9 mouse cellular contexts compared by ENCODE assay signal in genomic region chr13:106894284-106894683, GRCm38 (mm10). TPM values are rescaled to one million over a fixed set of nuclear protein-coding genes. Genes with fewer than 3 reads are reported as not detected.
DNase-seq lines count a peak whose midpoint lies in the region; ATAC-seq and TF ChIP-seq lines count a peak whose summit lies in the region.
"Had no signal": no experiment of that assay in that cellular context is flagged by ENCODE, and none has a peak within 500 bp of the region (broad histone marks: within the 10 kb centered on the region; RNA-seq: fewer than 3 reads in every experiment).

No protein-coding gene starts in this region.

- H3K9ac ChIP-seq in ES-Bruce4 (ENCODE audit: low read depth, poor library complexity, severe bottlenecking): no peak overlapping the region
- H3K9ac ChIP-seq: forebrain, embryonic 13.5 days had no signal

- intact Hi-C loops in heart, postnatal 25 days (cut with DNase I): no loop called here

- no peaks in the 10 kb centered on the region for H3K9me3 ChIP-seq in ES-Bruce4 (replicated peaks; ENCODE audit: control insufficient read depth, insufficient read depth, low read length, poor library complexity, severe bottlenecking)
- H3K9me3 ChIP-seq: forebrain, embryonic 13.5 days had no signal

- TF ChIP-seq CTCF in kidney, adult 2 months (conservative IDR thresholded peaks at IDR 0.05; ENCODE audit: insufficient read depth, insufficient read length, low read depth, low read length): peak; percentile 45
- peak; percentile 67 for TF ChIP-seq CTCF in ES-Bruce4 (IDR thresholded peaks at IDR 0.05; ENCODE audit: low read depth, low read length)

- no peak overlapping the region for H3K27ac ChIP-seq in kidney, adult 2 months (ENCODE audit: insufficient read depth, low read depth, low read length)
- H3K27ac ChIP-seq in ES-Bruce4 (ENCODE audit: insufficient read depth, low read length): no peak overlapping the region
- H3K27ac ChIP-seq: forebrain, embryonic 13.5 days had no signal

- H3K4me1 ChIP-seq in kidney, adult 2 months (ENCODE audit: control insufficient read depth, insufficient read depth, low read length): no peaks in the 10 kb centered on the region
- no peaks in the 10 kb centered on the region for H3K4me1 ChIP-seq in ES-Bruce4 (ENCODE audit: control insufficient read depth, insufficient read depth, low read length)
- H3K4me1 ChIP-seq: forebrain, embryonic 13.5 days had no signal

- no peak for ATAC-seq in monocyte, adult 5-6 weeks (replicated peaks; ENCODE audit: insufficient number of reproducible peaks, low FRiP score, low TSS enrichment, poor library complexity, severe bottlenecking)
- ATAC-seq: forebrain, embryonic 13.5 days had no signal

- H3K27me3 ChIP-seq in kidney, adult 2 months (replicated peaks; ENCODE audit: control insufficient read depth, insufficient read depth, low read length): no peaks in the 10 kb centered on the region
- H3K27me3 ChIP-seq in ES-Bruce4 (ENCODE audit: control insufficient read depth, insufficient read depth, low read length, poor library complexity, severe bottlenecking): no peaks in the 10 kb centered on the region
- H3K27me3 ChIP-seq: forebrain, embryonic 13.5 days had no signal

- no peak for TF ChIP-seq EP300 in ES-Bruce4 (IDR thresholded peaks at IDR 0.05; ENCODE audit: insufficient read depth, low read depth, low read length)

- H3K36me3 ChIP-seq in kidney, adult 2 months (ENCODE audit: control insufficient read depth, insufficient read depth, low read length): no peaks in the 10 kb centered on the region; the same call in 1 of the 2 replicates
- peaks cover 18% of the 10 kb centered on the region for H3K36me3 ChIP-seq in ES-Bruce4 (ENCODE audit: control insufficient read depth, insufficient read depth, low read length, poor library complexity, severe bottlenecking)

- no peak for TF ChIP-seq POLR2A in kidney, adult 2 months (IDR thresholded peaks at IDR 0.05; ENCODE audit: low read depth, low read length)
- TF ChIP-seq POLR2A in ES-Bruce4 (IDR thresholded peaks at IDR 0.05; ENCODE audit: insufficient read depth, low read length): no peak

- peak; percentile 5 for DNase-seq in kidney, adult 2 months
- DNase-seq in kidney, postnatal 14 days: no peak
- DNase-seq in 416B (ENCODE audit: low read depth): peak; percentile 56
- DNase-seq in liver: peak; percentile 44
- DNase-seq in layer of hippocampus, adult 11-12 months (ENCODE audit: low spot score): no peak
- DNase-seq in heart, postnatal 25 days (ENCODE audit: low spot score): no peak

- WGBS in kidney, adult 2 months: 98% methylated on average over 2 of the region's 2 CpGs

- H3K4me3 ChIP-seq in kidney, adult 2 months (ENCODE audit: insufficient read depth, low read depth, low read length): no peak overlapping the region
- H3K4me3 ChIP-seq in ES-Bruce4 (ENCODE audit: low read depth, low read length): no peak overlapping the region
- H3K4me3 ChIP-seq: forebrain, embryonic 13.5 days had no signal

RNA-seq across cellular contexts. Expression of gene Ipo11, which starts 42.5 kb away (rescaled TPM):
- polyA plus RNA-seq in kidney, adult 2 months (2012; rRNA removed): 18.5 and 18.9 TPM in 2 replicates
- polyA plus RNA-seq in ES-Bruce4 (2011; ENCODE audit: insufficient read depth, insufficient read length, low read depth, missing spikeins): 68.5 and 77.7 TPM in 2 replicates
- total RNA-seq in heart, postnatal 25 days (2021): 10 to 100 TPM; 20.8 to 22.2 TPM
- total RNA-seq in monocyte, adult 5-6 weeks (2017): 16.2 to 37.3 TPM (median 36.7 TPM) in 3 replicates

RNA-seq across cellular contexts. Expression of gene Dimt1, which starts 52.6 kb away (rescaled TPM):
- polyA plus RNA-seq in kidney, adult 2 months (2012; rRNA removed): 4.5 and 4.6 TPM in 2 replicates
- 39.5 and 52.2 TPM in 2 replicates for polyA plus RNA-seq in ES-Bruce4 (2011; ENCODE audit: insufficient read depth, insufficient read length, low read depth, missing spikeins)
- total RNA-seq in heart, postnatal 25 days (2021): 1 to 10 TPM; 7.3 to 7.6 TPM
- total RNA-seq in monocyte, adult 5-6 weeks (2017): 11.1 to 17.2 TPM (median 14.4 TPM) in 3 replicates

Comparison
In these comparisons a context has a peak if more than half of its experiments do, and no peak if none do; other contexts are left out.
1. DNase-seq: peak in kidney, adult 2 months (single experiment), 416B (single experiment) and liver (single experiment); none in kidney, postnatal 14 days (single experiment), layer of hippocampus, adult 11-12 months (single experiment) and heart, postnatal 25 days (single experiment).